ENCODE assay signal across 8 mouse cellular contexts in genomic region chr9:88548614-88548945, GRCm38 (mm10). TPM values are rescaled to one million over a fixed set of nuclear protein-coding genes. Genes with fewer than 3 reads are reported as not detected.
DNase-seq lines count a peak whose midpoint lies in the region; ATAC-seq and TF ChIP-seq lines count a peak whose summit lies in the region.

No protein-coding gene starts in this region.

- H3K27ac ChIP-seq in heart, postnatal 0 days (ENCODE audit: low read depth), result peak overlapping the region; percentile 85
- H3K27ac ChIP-seq in hindbrain, embryonic 10.5 days, result peak overlapping the region; percentile 85
- H3K27ac ChIP-seq in midbrain, embryonic 10.5 days (replicated peaks), result peak overlapping the region; percentile 80

- H3K4me2 ChIP-seq in heart, postnatal 0 days (ENCODE audit: low read depth, low read length), result peak overlapping the region; percentile 84

- H3K36me3 ChIP-seq in heart, postnatal 0 days (replicated peaks; ENCODE audit: control insufficient read depth, insufficient read depth, low read length), result no peaks in the 10 kb centered on the region
- peaks cover 11% of the 10 kb centered on the region for H3K36me3 ChIP-seq in hindbrain, embryonic 10.5 days
- peaks cover 9% of the 10 kb centered on the region for H3K36me3 ChIP-seq in midbrain, embryonic 10.5 days

- no peak for DNase-seq in heart, postnatal 0 days (ENCODE audit: low spot score)
- no peak for DNase-seq in heart, adult 9 months (ENCODE audit: low spot score in 2 of 2)
- DNase-seq in Muller cell, postnatal 12 days (ENCODE audit: inconsistent ontology term), result peak; percentile 61
- no peak for DNase-seq in hindbrain, embryonic 10.5 days (ENCODE audit: low spot score)
- DNase-seq in midbrain, embryonic 10.5 days (ENCODE audit: low spot score), result no peak
- no peak for DNase-seq in right cerebral cortex, adult 18-20 months
- no peak for DNase-seq in right cerebral cortex, adult 2 months (ENCODE audit: low spot score in 2 of 2)
- no peak for DNase-seq in adipocyte (ENCODE audit: low spot score)

- no peak for ATAC-seq in heart, postnatal 0 days (ENCODE audit: insufficient read depth, low read depth)

- peaks cover 15% of the 10 kb centered on the region for H3K4me1 ChIP-seq in heart, postnatal 0 days (ENCODE audit: control insufficient read depth, insufficient read depth)
- peaks cover 24% of the 10 kb centered on the region for H3K4me1 ChIP-seq in hindbrain, embryonic 10.5 days (replicated peaks)
- peaks cover 15% of the 10 kb centered on the region for H3K4me1 ChIP-seq in midbrain, embryonic 10.5 days

- TF ChIP-seq CTCF in heart, postnatal 0 days (IDR thresholded peaks at IDR 0.05; ENCODE audit: low read depth), result no peak

- H3K27me3 ChIP-seq in heart, postnatal 0 days (ENCODE audit: control insufficient read depth, insufficient read depth, low read length), result no peaks in the 10 kb centered on the region
- H3K27me3 ChIP-seq in hindbrain, embryonic 10.5 days (ENCODE audit: insufficient read depth, poor library complexity, severe bottlenecking), result no peaks in the 10 kb centered on the region
- H3K27me3 ChIP-seq in midbrain, embryonic 10.5 days (ENCODE audit: low read depth, poor library complexity, severe bottlenecking), result no peaks in the 10 kb centered on the region

- peak overlapping the region; percentile 78 for H3K9ac ChIP-seq in heart, postnatal 0 days (replicated peaks; ENCODE audit: low read depth, low read length)

- 3% methylated on average over 8 of the region's 8 CpGs for WGBS in heart, postnatal 0 days
- WGBS in hindbrain, embryonic 10.5 days, result 7% methylated on average over 8 of the region's 8 CpGs
- WGBS in midbrain, embryonic 10.5 days, result 9% methylated on average over 8 of the region's 8 CpGs

- TF ChIP-seq EP300 in heart, postnatal 0 days (IDR thresholded peaks at IDR 0.05; ENCODE audit: low read depth), result no peak

- no peaks in the 10 kb centered on the region for H3K9me3 ChIP-seq in heart, postnatal 0 days (replicated peaks; ENCODE audit: control insufficient read depth, low read length)
- H3K9me3 ChIP-seq in hindbrain, embryonic 10.5 days, result no peaks in the 10 kb centered on the region
- H3K9me3 ChIP-seq in midbrain, embryonic 10.5 days (replicated peaks), result no peaks in the 10 kb centered on the region

- H3K4me3 ChIP-seq in heart, postnatal 0 days (ENCODE audit: low read depth, low read length), result peak overlapping the region; percentile 91
- peak overlapping the region; percentile 74 for H3K4me3 ChIP-seq in hindbrain, embryonic 10.5 days
- H3K4me3 ChIP-seq in midbrain, embryonic 10.5 days, result peak overlapping the region; percentile 71

RNA-seq across cellular contexts. Expression of gene Zfp949, which starts 0.8 kb away (rescaled TPM):
- total RNA-seq in heart, postnatal 0 days (2014; rRNA removed; ENCODE audit: low replicate concordance), result 3.3 and 4.9 TPM in 2 replicates
- 5.6 and 8.3 TPM in 2 replicates for polyA plus RNA-seq in heart, postnatal 0 days (2015; fragmentation: Nextera tagmentation; extraction: Ambion mirVana)
- polyA plus RNA-seq in hindbrain, embryonic 10.5 days (2016; fragmentation: Nextera tagmentation; extraction: Ambion mirVana), result 7.6 and 9.0 TPM in 2 replicates
- 5.9 and 9.1 TPM in 2 replicates for polyA plus RNA-seq in midbrain, embryonic 10.5 days (2016; fragmentation: Nextera tagmentation; extraction: Ambion mirVana)

RNA-seq across cellular contexts. Expression of gene Trim43a, which starts 32.1 kb away (rescaled TPM):
- total RNA-seq in heart, postnatal 0 days (2014; rRNA removed; ENCODE audit: low replicate concordance), result not detected in 2 replicates
- 0.12 and 0.14 TPM in 2 replicates for polyA plus RNA-seq in heart, postnatal 0 days (2015; fragmentation: Nextera tagmentation; extraction: Ambion mirVana)
- 0.09 and 0.13 TPM in 2 replicates for polyA plus RNA-seq in hindbrain, embryonic 10.5 days (2016; fragmentation: Nextera tagmentation; extraction: Ambion mirVana)
- 0.06 and 0.24 TPM in 2 replicates for polyA plus RNA-seq in midbrain, embryonic 10.5 days (2016; fragmentation: Nextera tagmentation; extraction: Ambion mirVana)
